Mouse (Mus musculus) intestine, embryonic 14.5 days (tissue): ENCODE measurements at regions not wholly inside any gene's neighbourhood (a gene's known extent, or its start where the extent isn't known, plus 50 kb on each side); places are given as distances from the start of the nearest gene placed in this dataset.

Source experiments
- ATAC-seq: fragments of 200-750 bp; cut with Nextera tagmentation; replicated peaks from 2 replicates; pipeline ENCODE4 v1.8.0; 2017; ENCODE audit warnings: low read depth, moderate number of reproducible peaks, moderate TSS enrichment, moderate library complexity; ENCODE audit not compliant: low FRiP score, low TSS enrichment
- DNase-seq: peaks from one replicate; pipeline ENCODE4 v3.0.0-alpha.2; 2018; ENCODE audit warnings: low spot score
- H3K27ac ChIP-seq: fragments of 300-500 bp; sonication (generic); 2 replicates; pipeline ENCODE4 v1.5.1; 2014; ENCODE audit warnings: low read depth, mild to moderate bottlenecking, control low read depth
- H3K27me3 ChIP-seq: fragments of 300-500 bp; sonication (generic); replicated peaks from 2 replicates; pipeline ENCODE4 v1.6.1; 2014; ENCODE audit warnings: low read length, control low read depth; ENCODE audit not compliant: control insufficient read depth, insufficient read depth
- H3K36me3 ChIP-seq: fragments of 300-500 bp; sonication (generic); 2 replicates; pipeline ENCODE4 v1.6.1; 2014; ENCODE audit warnings: low read length, control low read depth; ENCODE audit not compliant: control insufficient read depth, insufficient read depth
- H3K4me1 ChIP-seq: fragments of 300-500 bp; sonication (generic); replicated peaks from 2 replicates; pipeline ENCODE4 v1.6.1; 2014; ENCODE audit warnings: low read length, control low read depth, mixed read lengths; ENCODE audit not compliant: control insufficient read depth, insufficient read depth
- H3K4me2 ChIP-seq: fragments of 300-500 bp; sonication (generic); 2 replicates; pipeline ENCODE4 v1.6.1; 2014; ENCODE audit warnings: low read length
- H3K4me3 ChIP-seq: fragments of 300-500 bp; sonication (generic); 2 replicates; pipeline ENCODE4 v1.5.1; 2014; ENCODE audit warnings: low read depth, low read length, control low read depth, mixed read lengths
- H3K9ac ChIP-seq: fragments of 300-500 bp; sonication (generic); 2 replicates; pipeline ENCODE4 v1.6.1; 2014; ENCODE audit warnings: mild to moderate bottlenecking, low read length
- H3K9me3 ChIP-seq: fragments of 300-500 bp; sonication (generic); 2 replicates; pipeline ENCODE4 v1.6.1; 2016; ENCODE audit warnings: low read length, control low read depth; ENCODE audit not compliant: control insufficient read depth
- WGBS: fragments of 180-500 bp; shearing (Covaris S2); extraction: QIAGEN DNeasy Blood & Tissue Kit; methylation state at CpG from one replicate; pipeline ENCODE4 v1.1.7; 2014; 5-methylcytosine and 5-hydroxymethylcytosine counted together

DNA sequence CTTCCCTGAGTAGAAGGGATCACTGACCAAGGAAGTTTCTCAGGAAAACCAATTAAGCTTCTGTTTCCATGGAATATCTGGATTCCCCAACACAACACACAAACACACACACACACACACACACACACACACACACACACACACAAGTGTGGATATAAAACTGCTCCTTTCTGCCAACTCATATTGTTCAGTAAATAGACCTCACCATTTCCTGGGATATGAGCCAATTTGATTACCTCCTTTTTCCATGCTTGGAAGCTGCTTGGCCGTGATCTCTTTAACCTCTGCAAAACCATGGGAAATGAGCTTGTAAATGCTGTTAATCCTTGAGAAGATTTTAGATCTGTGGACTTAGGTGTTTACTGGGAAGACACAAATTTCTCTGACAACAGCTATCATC, 272.4 kb downstream of the Trib2 start:
- DNase-seq (no peak), ATAC-seq (no peak)
- no peaks in the 10 kb centered on the region for H3K9me3 ChIP-seq
- H3K4me1 ChIP-seq: no peaks in the 10 kb centered on the region
- H3K36me3 ChIP-seq: no peaks in the 10 kb centered on the region
- no peak overlapping the region for H3K9ac ChIP-seq
- H3K27me3 ChIP-seq: no peaks in the 10 kb centered on the region
- no peak overlapping the region for H3K4me3 ChIP-seq
- 87% methylated on average over 1 of the region's 1 CpGs for WGBS
- H3K27ac ChIP-seq: no peak overlapping the region
- no peak overlapping the region for H3K4me2 ChIP-seq

- H3K4me3 ChIP-seq: no peak overlapping the region
- no peaks in the 10 kb centered on the region for H3K36me3 ChIP-seq
- 65% methylated on average over 2 of the region's 2 CpGs for WGBS
- no peak overlapping the region for H3K9ac ChIP-seq
- no peak overlapping the region for H3K27ac ChIP-seq
- no peak overlapping the region for H3K4me2 ChIP-seq
- H3K4me1 ChIP-seq: no peaks in the 10 kb centered on the region
- ATAC-seq (no peak), DNase-seq (no peak)
- H3K27me3 ChIP-seq: no peaks in the 10 kb centered on the region
- H3K9me3 ChIP-seq: no peaks in the 10 kb centered on the region
Measured at GRCm38 (mm10) chr12:15542486-15542885, 274.2 kb downstream of the Trib2 start.

GRCm38 (mm10) chr12:15536852-15537368, 279.8 kb downstream of the Trib2 start:
- Histone ChIP-seq H3K27me3 (no peaks in the 10 kb centered on the region), H3K9me3 (no peaks in the 10 kb centered on the region), H3K4me3 (no peak overlapping the region), H3K36me3 (no peaks in the 10 kb centered on the region), H3K4me2 (no peak overlapping the region), H3K4me1 (no peaks in the 10 kb centered on the region), H3K9ac (no peak overlapping the region), H3K27ac (no peak overlapping the region)
- ATAC-seq (no peak), DNase-seq (no peak)
- WGBS: 71% methylated on average over 8 of the region's 8 CpGs

- no peak overlapping the region for H3K4me2 ChIP-seq
- H3K4me3 ChIP-seq: no peak overlapping the region
- ATAC-seq (no peak), DNase-seq (no peak)
- no peak overlapping the region for H3K27ac ChIP-seq
- H3K9me3 ChIP-seq: no peaks in the 10 kb centered on the region
- H3K4me1 ChIP-seq: no peaks in the 10 kb centered on the region
- no peaks in the 10 kb centered on the region for H3K36me3 ChIP-seq
- no peak overlapping the region for H3K9ac ChIP-seq
- WGBS: 91% methylated on average over 5 of the region's 5 CpGs
- no peaks in the 10 kb centered on the region for H3K27me3 ChIP-seq
Measured at GRCm38 (mm10) chr12:15536247-15536646, 280.5 kb downstream of the Trib2 start.

DNA sequence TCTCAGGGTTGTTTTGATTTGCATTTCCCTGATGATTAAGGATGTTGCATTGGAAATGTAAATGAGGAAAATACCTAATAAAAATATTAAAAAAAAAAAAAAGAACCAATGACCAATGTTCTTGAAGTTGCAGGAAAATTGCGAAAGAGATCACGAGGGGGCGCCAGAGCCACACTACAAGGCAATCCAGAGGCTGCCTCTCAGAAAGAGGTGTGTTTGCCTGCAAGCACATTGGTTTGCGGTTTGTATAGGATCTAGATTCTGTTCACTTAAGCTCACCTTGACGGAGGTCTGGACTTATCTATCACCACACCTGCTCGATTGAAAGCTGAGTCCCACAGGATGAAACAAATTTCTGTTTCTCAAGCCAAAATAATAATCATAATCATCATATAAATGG, 280.9 kb downstream of the Trib2 start:
- no peaks in the 10 kb centered on the region for H3K4me1 ChIP-seq
- no peak overlapping the region for H3K4me3 ChIP-seq
- DNase-seq (peak; percentile 91), ATAC-seq (no peak)
- H3K4me2 ChIP-seq: no peak overlapping the region
- no peaks in the 10 kb centered on the region for H3K27me3 ChIP-seq
- H3K9ac ChIP-seq: no peak overlapping the region
- H3K27ac ChIP-seq: no peak overlapping the region
- 5% methylated on average over 6 of the region's 6 CpGs for WGBS
- no peaks in the 10 kb centered on the region for H3K9me3 ChIP-seq
- no peaks in the 10 kb centered on the region for H3K36me3 ChIP-seq

- Histone ChIP-seq H3K4me1 (no peaks in the 10 kb centered on the region), H3K9ac (no peak overlapping the region), H3K9me3 (no peaks in the 10 kb centered on the region), H3K4me3 (no peak overlapping the region), H3K36me3 (no peaks in the 10 kb centered on the region), H3K4me2 (no peak overlapping the region), H3K27me3 (no peaks in the 10 kb centered on the region), H3K27ac (no peak overlapping the region)
- no peak for DNase-seq
- ATAC-seq: no peak
- 39% methylated on average over 4 of the region's 4 CpGs for WGBS
Measured at GRCm38 (mm10) chr12:15520783-15521407, 295.8 kb downstream of the Trib2 start.

DNA sequence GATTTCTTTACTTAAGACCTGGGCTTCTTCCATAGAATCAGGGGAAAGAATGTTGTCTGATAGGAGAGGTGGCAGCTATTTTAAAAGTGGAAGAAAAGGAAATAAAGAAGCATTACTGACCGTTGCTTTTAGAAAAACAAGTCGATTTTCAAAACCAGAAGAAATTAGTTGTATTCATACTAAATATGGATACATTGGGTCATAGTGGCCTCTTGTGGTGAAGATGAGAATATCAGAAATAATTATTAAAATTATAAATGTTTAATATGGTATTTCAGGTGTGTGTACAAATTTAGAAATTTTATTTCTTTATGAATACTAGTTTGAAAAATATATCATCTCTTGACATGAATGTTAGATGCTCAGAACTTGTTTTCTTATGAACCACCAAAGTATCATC, 304.7 kb downstream of the Trib2 start:
- DNase-seq (no peak), ATAC-seq (no peak)
- Histone ChIP-seq H3K27me3 (no peaks in the 10 kb centered on the region), H3K27ac (no peak overlapping the region), H3K9me3 (no peaks in the 10 kb centered on the region), H3K9ac (no peak overlapping the region), H3K36me3 (no peaks in the 10 kb centered on the region), H3K4me3 (no peak overlapping the region), H3K4me1 (no peaks in the 10 kb centered on the region), H3K4me2 (no peak overlapping the region)
- WGBS: 36% methylated on average over 2 of the region's 2 CpGs

DNA sequence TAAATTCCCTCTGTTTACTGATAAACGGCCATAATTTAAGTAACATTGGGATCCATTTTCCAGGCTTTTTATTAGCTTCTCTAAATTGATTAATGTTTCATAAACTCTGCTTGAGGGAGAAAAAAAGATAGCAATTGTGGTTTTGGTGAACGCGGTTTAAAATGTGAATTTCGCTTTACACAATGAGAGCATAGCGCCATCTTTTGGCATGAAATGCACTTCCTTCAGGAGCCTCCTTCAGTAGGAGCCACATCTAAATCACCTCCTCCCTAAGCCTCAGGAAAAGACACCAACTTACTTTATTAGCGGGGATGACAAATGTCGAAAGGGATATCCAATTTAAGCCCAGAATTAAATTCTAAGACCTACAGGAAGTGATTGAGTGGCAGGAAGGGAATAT, 309.1 kb downstream of the Trib2 start:
- Histone ChIP-seq H3K27ac (no peak overlapping the region), H3K9ac (no peak overlapping the region), H3K27me3 (no peaks in the 10 kb centered on the region), H3K36me3 (no peaks in the 10 kb centered on the region), H3K4me2 (no peak overlapping the region), H3K9me3 (no peaks in the 10 kb centered on the region), H3K4me3 (no peak overlapping the region), H3K4me1 (no peaks in the 10 kb centered on the region)
- WGBS: 25% methylated on average over 7 of the region's 7 CpGs
- ATAC-seq (no peak), DNase-seq (no peak)

DNA sequence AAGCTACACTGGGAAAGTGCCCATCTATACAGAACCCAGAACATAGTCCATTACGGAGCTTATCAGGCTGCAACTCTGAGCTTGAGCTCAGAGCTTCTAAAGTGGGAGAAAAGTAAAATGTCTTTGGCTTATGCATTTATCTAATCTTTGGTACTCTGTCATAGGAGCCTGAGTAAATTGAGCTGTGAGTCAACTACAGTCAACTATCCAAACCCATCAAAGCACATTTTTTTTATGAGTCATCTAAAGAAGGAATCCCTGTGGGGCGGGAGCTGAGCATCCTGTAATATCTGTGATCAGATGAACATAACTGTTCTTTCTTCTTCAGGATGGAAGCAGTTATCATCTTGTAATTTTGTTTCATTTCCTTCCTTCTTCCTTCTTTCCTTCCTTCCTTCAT, 323.1 kb downstream of the Trib2 start:
- Histone ChIP-seq H3K4me2 (no peak overlapping the region), H3K4me3 (no peak overlapping the region), H3K27ac (no peak overlapping the region), H3K9me3 (no peaks in the 10 kb centered on the region), H3K27me3 (no peaks in the 10 kb centered on the region), H3K36me3 (no peaks in the 10 kb centered on the region), H3K4me1 (no peaks in the 10 kb centered on the region), H3K9ac (no peak overlapping the region)
- WGBS: 86% methylated on average over 2 of the region's 2 CpGs
- ATAC-seq (no peak), DNase-seq (no peak)
